Mouse (Mus musculus) embryonic fibroblast, embryonic 13.5 days (primary cell): ENCODE data around the gene Ceacam1.

Source experiments
- CTCF ChIP-seq: IDR thresholded peaks from 2 replicates; pipeline ENCODE4 v1.5.1; 2011; ENCODE audit warnings: mild to moderate bottlenecking, control low read depth, low read length, moderate library complexity, borderline replicate concordance; ENCODE audit not compliant: insufficient read depth
- POLR2A ChIP-seq: IDR thresholded peaks from 2 replicates; pipeline ENCODE4 v1.6.1; 2011; ENCODE audit warnings: low read depth, mild to moderate bottlenecking, control low read depth, low read length, moderate library complexity

DNA sequence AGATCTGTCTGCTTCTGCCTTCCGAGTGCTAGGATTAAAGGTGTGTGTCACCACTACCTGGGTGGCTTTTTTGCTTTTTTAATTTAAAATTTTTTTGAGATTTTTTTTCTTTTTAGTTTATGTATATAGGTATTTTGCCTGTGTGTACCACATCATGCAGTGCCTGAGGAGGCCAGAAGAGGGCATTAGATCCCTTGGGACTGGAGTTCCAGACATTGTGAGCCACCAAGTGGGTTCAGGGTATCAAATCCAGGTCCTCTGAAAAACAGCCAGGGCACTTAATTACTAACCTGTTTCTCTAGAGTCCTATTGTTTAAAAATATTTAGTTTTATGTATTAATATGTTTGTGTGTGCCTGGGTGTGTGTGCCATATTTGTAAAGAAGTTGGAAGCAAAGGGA is 59.8 kb downstream of the Ceacam1 start:
- peak; percentile 17; the same call in 1 of the 2 replicates for TF ChIP-seq CTCF
- no peak for TF ChIP-seq POLR2A
